Mouse (Mus musculus) lung, embryonic 16.5 days (tissue): Measurements from ENCODE around the gene Pou6f2. TPM values are rescaled to one million over a fixed set of nuclear protein-coding genes. Genes with fewer than 3 reads are reported as not detected.

Source experiments
- ATAC-seq: fragments of 200-750 bp; cut with Nextera tagmentation; 2 replicates; pipeline ENCODE4 v1.8.0; 2017; ENCODE audit warnings: low read depth, mild to moderate bottlenecking, moderate library complexity
- H3K27ac ChIP-seq: fragments of 300-500 bp; sonication (generic); 2 replicates; pipeline ENCODE4 v1.5.1; 2014; ENCODE audit warnings: mild to moderate bottlenecking, control low read depth, low read length
- H3K27me3 ChIP-seq: fragments of 300-500 bp; sonication (generic); 2 replicates; pipeline ENCODE4 v1.6.1; 2014; ENCODE audit warnings: low read depth, low read length, mixed read lengths; ENCODE audit not compliant: control insufficient read depth, insufficient read depth
- H3K36me3 ChIP-seq: fragments of 300-500 bp; sonication (generic); 2 replicates; pipeline ENCODE4 v1.6.1; 2014; ENCODE audit warnings: low read length; ENCODE audit not compliant: control insufficient read depth, insufficient read depth
- H3K4me1 ChIP-seq: fragments of 300-500 bp; sonication (generic); replicated peaks from 2 replicates; pipeline ENCODE4 v1.6.1; 2014; ENCODE audit warnings: low read length, mixed read lengths; ENCODE audit not compliant: control insufficient read depth, insufficient read depth
- H3K4me2 ChIP-seq: fragments of 300-500 bp; sonication (generic); 2 replicates; pipeline ENCODE4 v1.6.1; 2014; ENCODE audit warnings: low read depth, low read length, control low read depth
- H3K4me3 ChIP-seq: fragments of 300-500 bp; sonication (generic); 2 replicates; pipeline ENCODE4 v1.5.1; 2014; ENCODE audit warnings: mild to moderate bottlenecking, low read length, control low read depth
- H3K9ac ChIP-seq: fragments of 300-500 bp; sonication (generic); 2 replicates; pipeline ENCODE4 v1.6.1; 2014; ENCODE audit warnings: low read length, control low read depth
- H3K9me3 ChIP-seq: fragments of 300-500 bp; sonication (generic); 2 replicates; pipeline ENCODE4 v1.6.1; 2016; ENCODE audit warnings: low read length; ENCODE audit not compliant: control insufficient read depth
- WGBS: fragments of 180-500 bp; shearing (Covaris S2); extraction: QIAGEN DNeasy Blood & Tissue Kit; methylation state at CpG from one replicate; pipeline ENCODE4 v1.1.7; 2014; 5-methylcytosine and 5-hydroxymethylcytosine counted together
- polyA plus RNA-seq: library from polyadenylated mRNA; unstranded; fragments of >200 nt; fragmentation: Nextera tagmentation; extraction: Ambion mirVana; gene quantifications from 2 replicates; pipeline ENCODE4 v1.2.1, GENCODE M21; 2015

Pou6f2 gene
- polyA plus RNA-seq, 1 experiment from 2014 or later, result 0.26 TPM

DNA sequence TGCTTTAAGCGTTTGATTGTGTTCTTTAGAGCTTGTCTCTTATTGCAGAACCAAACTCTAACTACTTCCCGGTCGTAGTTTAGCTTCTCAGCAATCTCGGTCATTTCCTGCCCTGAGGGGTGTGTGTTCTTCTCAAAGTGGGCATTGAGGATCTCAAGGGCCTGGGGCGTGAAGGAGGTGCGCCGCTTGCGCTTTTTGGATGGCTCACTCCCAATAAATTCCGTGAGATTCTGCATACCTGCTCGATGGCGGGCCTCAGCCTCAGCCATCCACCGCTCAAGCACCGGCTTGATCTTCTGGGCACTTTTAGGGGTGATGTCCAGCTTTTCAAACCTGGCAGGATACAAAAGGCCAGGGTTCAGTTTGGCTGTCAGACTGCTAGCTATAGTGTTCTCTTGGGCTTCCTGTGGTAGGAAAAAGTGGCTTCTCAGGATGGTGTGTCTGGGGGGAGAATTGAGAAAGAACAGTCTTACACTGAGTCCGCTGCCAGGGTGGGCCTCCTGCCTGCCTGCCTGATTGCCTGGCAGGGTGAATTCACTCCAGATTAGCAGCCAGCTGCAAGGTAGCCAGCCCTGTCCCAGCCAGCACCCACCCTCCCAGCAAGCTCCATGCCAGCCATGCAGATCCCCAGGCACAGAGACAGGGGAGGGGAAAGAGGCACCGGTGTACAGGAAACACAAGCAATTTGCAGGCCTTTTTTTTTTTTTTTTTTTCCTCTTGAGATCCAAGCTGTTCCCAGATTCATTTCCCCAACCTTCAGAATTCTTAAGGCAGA is 272.1 kb downstream of the Pou6f2 start:
- Histone ChIP-seq H3K27ac (no peak overlapping the region), H3K4me3 (no peak overlapping the region), H3K27me3 (no peaks in the 10 kb centered on the region), H3K9ac (no peak overlapping the region), H3K9me3 (no peaks in the 10 kb centered on the region), H3K4me2 (no peak overlapping the region), H3K4me1 (no peaks in the 10 kb centered on the region), H3K36me3 (no peaks in the 10 kb centered on the region)
- WGBS, result 64% methylated on average over 15 of the region's 15 CpGs
- no peak for ATAC-seq

DNA sequence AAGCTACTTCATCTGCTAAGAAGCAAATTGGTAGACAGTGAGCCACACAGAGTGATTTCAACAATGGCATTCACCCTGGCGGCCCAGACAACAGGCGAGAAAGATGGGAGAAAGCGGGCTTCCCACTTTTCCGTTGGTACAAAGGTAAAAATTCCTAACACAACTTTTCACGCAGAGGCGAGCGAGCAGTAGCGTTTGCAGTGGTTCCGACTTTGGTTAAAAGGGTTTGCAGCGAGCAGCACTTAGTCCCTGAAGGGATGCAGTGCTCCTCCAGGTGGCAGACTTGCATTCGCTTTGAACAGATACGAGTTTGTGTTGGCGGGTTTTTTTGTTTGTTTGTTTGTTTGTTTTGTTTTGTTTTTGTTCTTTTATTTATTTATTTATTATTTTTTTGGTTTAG is 273.1 kb downstream of the Pou6f2 start:
- H3K27ac ChIP-seq, result no peak overlapping the region
- 19% methylated on average over 13 of the region's 13 CpGs for WGBS
- no peak for ATAC-seq

DNA sequence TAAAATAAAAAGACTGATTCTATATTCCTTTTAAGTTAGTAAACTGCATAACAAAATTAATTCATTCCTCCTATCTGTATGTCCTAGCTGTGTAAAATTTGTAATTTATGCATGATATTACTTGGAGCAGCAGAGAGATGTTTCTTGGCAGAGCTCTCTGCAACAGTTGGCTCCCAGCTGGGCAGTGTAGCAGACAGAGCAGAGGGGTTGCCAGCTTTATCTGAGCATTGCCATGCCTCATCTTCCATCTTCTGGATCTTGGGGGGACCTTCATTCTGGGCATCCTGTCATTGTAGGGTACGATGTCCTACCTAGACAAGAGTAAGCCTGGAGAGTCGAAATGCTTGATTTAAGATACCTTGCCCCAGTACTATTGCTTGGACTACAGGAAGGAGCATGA is 277.1 kb downstream of the Pou6f2 start:
- Histone ChIP-seq H3K4me1 (no peaks in the 10 kb centered on the region), H3K27me3 (no peaks in the 10 kb centered on the region), H3K27ac (no peak overlapping the region), H3K36me3 (no peaks in the 10 kb centered on the region), H3K9me3 (no peaks in the 10 kb centered on the region), H3K9ac (no peak overlapping the region), H3K4me2 (no peak overlapping the region), H3K4me3 (no peak overlapping the region)
- ATAC-seq, result no peak
- WGBS, result 94% methylated on average over 2 of the region's 2 CpGs

More for the DNA sequence above, 273.1 kb downstream of the Pou6f2 start:
- Histone ChIP-seq H3K27me3 (no peaks in the 10 kb centered on the region), H3K9me3 (no peaks in the 10 kb centered on the region), H3K36me3 (no peaks in the 10 kb centered on the region), H3K4me3 (0 out of 2 replicates have a peak overlapping the region, but pooled peaks have one; percentile 25), H3K4me2 (peak overlapping the region; percentile 50), H3K9ac (no peak overlapping the region), H3K4me1 (no peaks in the 10 kb centered on the region)

DNA sequence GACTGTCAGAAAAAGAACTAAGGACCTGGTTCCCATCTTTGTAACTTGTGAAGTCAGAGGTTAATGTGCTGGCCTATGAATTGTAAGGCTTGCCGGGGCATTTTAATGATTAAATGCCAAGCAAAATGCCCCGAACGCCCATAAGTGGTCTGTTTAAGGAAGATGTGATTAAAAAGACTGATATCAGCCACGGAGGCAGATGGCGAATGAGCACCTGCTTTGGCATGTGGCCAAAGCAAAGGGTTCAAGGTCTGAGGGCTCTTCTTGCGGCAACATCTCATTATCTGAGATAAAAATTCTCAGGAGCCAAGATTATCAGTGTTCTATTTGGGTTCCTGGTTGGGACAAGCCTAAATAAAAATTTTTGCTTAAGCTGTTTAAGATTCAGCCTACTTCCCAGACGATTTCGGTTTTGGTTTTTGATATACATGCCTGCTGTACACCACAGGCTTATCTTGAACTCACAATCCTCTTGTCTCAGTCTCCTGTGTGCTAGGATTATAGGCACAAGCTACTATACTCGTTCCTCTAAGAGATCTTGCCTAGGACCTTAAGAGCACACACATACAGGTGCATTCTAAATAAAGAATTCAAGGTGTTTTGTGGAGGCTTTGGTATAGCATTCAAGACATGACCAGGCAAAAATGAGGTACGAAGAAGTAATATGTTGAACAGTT is 315.9 kb downstream of the Pou6f2 start:
- Histone ChIP-seq H3K36me3 (no peaks in the 10 kb centered on the region), H3K27ac (no peak overlapping the region), H3K4me3 (no peak overlapping the region), H3K9ac (no peak overlapping the region), H3K4me1 (no peaks in the 10 kb centered on the region), H3K27me3 (no peaks in the 10 kb centered on the region), H3K4me2 (no peak overlapping the region), H3K9me3 (no peaks in the 10 kb centered on the region)
- 42% methylated on average over 10 of the region's 10 CpGs for WGBS
- no peak for ATAC-seq
